Mouse (Mus musculus): ENCODE data around the gene Dtnb.

The Dtnb gene

GRCm38 (mm10) chr12:3572581-3573397, 608 bp downstream of the Dtnb start:
- peak; percentile 72 for DNase-seq

GRCm38 (mm10) chr12:3573410-3573809, 1.2 kb downstream of the Dtnb start:
- DNase-seq: no peak

GRCm38 (mm10) chr12:3574670-3575069, 2.5 kb downstream of the Dtnb start:
- DNase-seq: no peak

GRCm38 (mm10) chr12:3579958-3580530, 7.9 kb downstream of the Dtnb start:
- DNase-seq: no peak

- DNase-seq: no peak
These were observed 10.4 kb downstream of the Dtnb start for GRCm38 (mm10) chr12:3582604-3583003.

GRCm38 (mm10) chr12:3585525-3585924, 13.3 kb downstream of the Dtnb start:
- DNase-seq: no peak

GRCm38 (mm10) chr12:3587010-3587409, 14.8 kb downstream of the Dtnb start:
- DNase-seq: no peak

GRCm38 (mm10) chr12:3590039-3590438, 17.9 kb downstream of the Dtnb start:
- no peak for DNase-seq

GRCm38 (mm10) chr12:3591595-3591994, 19.4 kb downstream of the Dtnb start:
- DNase-seq: no peak

- DNase-seq: no peak
These were observed 30.6 kb downstream of the Dtnb start for GRCm38 (mm10) chr12:3602786-3603185.

- no peak for DNase-seq
These were observed 34.0 kb downstream of the Dtnb start for GRCm38 (mm10) chr12:3606202-3606601.

GRCm38 (mm10) chr12:3609747-3610146, 37.6 kb downstream of the Dtnb start:
- DNase-seq: no peak

- no peak for DNase-seq
These were observed 39.7 kb downstream of the Dtnb start for GRCm38 (mm10) chr12:3611871-3612270.

GRCm38 (mm10) chr12:3615041-3615440, 42.9 kb downstream of the Dtnb start:
- DNase-seq: no peak

GRCm38 (mm10) chr12:3618144-3619020, 46.2 kb downstream of the Dtnb start:
- DNase-seq: no peak

- DNase-seq: no peak
These were observed 46.8 kb downstream of the Dtnb start for GRCm38 (mm10) chr12:3619021-3619367.

- DNase-seq: no peak
These were observed 54.7 kb downstream of the Dtnb start for GRCm38 (mm10) chr12:3626880-3627279.

- no peak for DNase-seq
These were observed 69.8 kb downstream of the Dtnb start for GRCm38 (mm10) chr12:3641931-3642330.

GRCm38 (mm10) chr12:3656799-3657198, 84.6 kb downstream of the Dtnb start:
- no peak for DNase-seq

GRCm38 (mm10) chr12:3657234-3657633, 85.1 kb downstream of the Dtnb start:
- no peak for DNase-seq

- DNase-seq: no peak
These were observed 85.6 kb downstream of the Dtnb start for GRCm38 (mm10) chr12:3657786-3658185.

- DNase-seq: no peak
These were observed 87.6 kb downstream of the Dtnb start for GRCm38 (mm10) chr12:3659554-3660311.
